Mouse (Mus musculus) layer of hippocampus, adult 8-10 months (tissue): Measurements from ENCODE around the gene Neurl4. TPM values are rescaled to one million over a fixed set of nuclear protein-coding genes. Genes with fewer than 3 reads are reported as not detected.

ENCODE experiments used
- DNase-seq, 2 experiments: peaks; one replicate each; pipeline ENCODE4 v3.0.0; 2022; ENCODE audit warnings: low spot score in 2 of 2
- total RNA-seq, 4 experiments: library from RNA; stranded (reverse); gene quantifications; 2 replicates each; pipeline ENCODE4 v1.2.4; 2022

Neurl4 gene
- total RNA-seq, 4 experiments from 2014 or later, result 92.4 to 126 (median 112) TPM

- no peak for DNase-seq
These were observed 30.9 kb downstream of the Neurl4 start for GRCm38 (mm10) chr11:69931769-69932168.

- no peak for DNase-seq
These were observed 31.4 kb downstream of the Neurl4 start for GRCm38 (mm10) chr11:69932254-69932653.

- no peak for DNase-seq
These were observed 32.2 kb downstream of the Neurl4 start for GRCm38 (mm10) chr11:69933066-69933465.

GRCm38 (mm10) chr11:69934169-69934568, 33.3 kb downstream of the Neurl4 start:
- peak; percentile 71 to 86 for DNase-seq

- no peak for DNase-seq
These were observed 33.8 kb downstream of the Neurl4 start for GRCm38 (mm10) chr11:69934681-69935080.

GRCm38 (mm10) chr11:69935137-69935879, 34.4 kb downstream of the Neurl4 start, which contains the start of gene Ybx2:
Gene Ybx2 (plus strand): TSS chr11:69935796.
- DNase-seq, result peak; percentile 77 to 80

- no peak for DNase-seq
These were observed 35.3 kb downstream of the Neurl4 start for GRCm38 (mm10) chr11:69936156-69936555.

- no peak for DNase-seq
These were observed 36.0 kb downstream of the Neurl4 start for GRCm38 (mm10) chr11:69936714-69937347.

- no peak for DNase-seq
These were observed 36.5 kb downstream of the Neurl4 start for GRCm38 (mm10) chr11:69937385-69937784.

GRCm38 (mm10) chr11:69937834-69938233, 37.0 kb downstream of the Neurl4 start:
- DNase-seq, result no peak

GRCm38 (mm10) chr11:69938401-69938979, 37.6 kb downstream of the Neurl4 start:
- no peak for DNase-seq

- DNase-seq, result no peak
These were observed 38.3 kb downstream of the Neurl4 start for GRCm38 (mm10) chr11:69939181-69939580.

- DNase-seq, result no peak
These were observed 38.9 kb downstream of the Neurl4 start for GRCm38 (mm10) chr11:69939731-69940130.

- DNase-seq, result no peak
These were observed 40.1 kb downstream of the Neurl4 start for GRCm38 (mm10) chr11:69940962-69941361.

- DNase-seq, result no peak
These were observed 44.3 kb downstream of the Neurl4 start for GRCm38 (mm10) chr11:69945216-69945615.

- DNase-seq, result no peak
These were observed 45.4 kb downstream of the Neurl4 start for GRCm38 (mm10) chr11:69945997-69946891.

GRCm38 (mm10) chr11:69947337-69948065, 46.6 kb downstream of the Neurl4 start:
- DNase-seq, result no peak

GRCm38 (mm10) chr11:69948066-69948762, 47.3 kb downstream of the Neurl4 start, which contains the start of gene Slc2a4:
Gene Slc2a4 (minus strand): TSS chr11:69948188.
- peak; percentile 30 to 33 for DNase-seq

GRCm38 (mm10) chr11:69948763-69949150, 47.9 kb downstream of the Neurl4 start:
- DNase-seq, result peak; percentile 42 to 76
